Mouse (Mus musculus): Measurements from ENCODE around the gene Tktl1. TPM values are rescaled to one million over a fixed set of nuclear protein-coding genes. Genes with fewer than 3 reads are reported as not detected.
A peak's percentile ranks its signal among the peaks of the same experiment; 100 is the strongest.
"Not testable (repeated sequence)": the region's sequence is repeated elsewhere in the genome, so short reads cannot be mapped to it uniquely, and the experiment has no call there.

The Tktl1 gene
- total RNA-seq (2021), result not detected
- long read RNA-seq, experiment 1, result 0 reads
- long read RNA-seq, experiment 2, result 0 reads

- DNase-seq, result no peak
Measured at GRCm38 (mm10) chrX:74176959-74177358, at the start of gene Tktl1. Gene Tktl1 (plus strand): TSS chrX:74177259.

- not testable (repeated sequence) for DNase-seq
Measured at GRCm38 (mm10) chrX:74135263-74135662, 41.8 kb upstream of the Tktl1 start, which contains the start of gene Mecp2. Gene Mecp2 (minus strand): TSS chrX:74135363.

GRCm38 (mm10) chrX:74167738-74168137, 9.3 kb upstream of the Tktl1 start, which contains the start of gene Tex28:
Gene Tex28 (minus strand): TSS chrX:74167838.
- DNase-seq, result no peak

GRCm38 (mm10) chrX:74203556-74203955, 26.5 kb downstream of the Tktl1 start:
- DNase-seq, result no peak

GRCm38 (mm10) chrX:74218496-74218895, 41.4 kb downstream of the Tktl1 start:
- DNase-seq, result peak in 1 of 2 experiments; percentile 15

- no peak for DNase-seq
Measured at GRCm38 (mm10) chrX:74219449-74219848, 42.4 kb downstream of the Tktl1 start.

GRCm38 (mm10) chrX:74220099-74220498, 43.0 kb downstream of the Tktl1 start:
- DNase-seq, result not testable (repeated sequence)

- peak in 1 of 2 experiments; percentile 0 for DNase-seq
Measured at GRCm38 (mm10) chrX:74230038-74230437, 53.0 kb downstream of the Tktl1 start.

GRCm38 (mm10) chrX:74233196-74233595, 56.1 kb downstream of the Tktl1 start:
- DNase-seq, result no peak

GRCm38 (mm10) chrX:74240332-74240731, 63.3 kb downstream of the Tktl1 start:
- DNase-seq, result no peak

GRCm38 (mm10) chrX:74243396-74243795, 66.3 kb downstream of the Tktl1 start:
- DNase-seq, result peak in 1 of 2 experiments; percentile 45

- peak in 1 of 2 experiments; percentile 34 for DNase-seq
Measured at GRCm38 (mm10) chrX:74243807-74244206, 66.7 kb downstream of the Tktl1 start.

- DNase-seq, result peak; percentile 63 to 86
Measured at GRCm38 (mm10) chrX:74244614-74245083, 67.6 kb downstream of the Tktl1 start.

- DNase-seq, result no peak
Measured at GRCm38 (mm10) chrX:74245107-74245506, 68.0 kb downstream of the Tktl1 start.

GRCm38 (mm10) chrX:74245687-74246086, 68.6 kb downstream of the Tktl1 start:
- peak; percentile 85 to 91 for DNase-seq

GRCm38 (mm10) chrX:74246213-74246681, 69.2 kb downstream of the Tktl1 start:
- DNase-seq, result peak; percentile 89 to 95

- DNase-seq, result peak in 1 of 2 experiments; percentile 70
Measured at GRCm38 (mm10) chrX:74246693-74247092, 69.6 kb downstream of the Tktl1 start.

GRCm38 (mm10) chrX:74248651-74249050, 71.6 kb downstream of the Tktl1 start:
- DNase-seq, result peak; percentile 65 to 81

- DNase-seq, result peak; percentile 72 to 77
Measured at GRCm38 (mm10) chrX:74249615-74250014, 72.6 kb downstream of the Tktl1 start, which contains the start of gene Flna. Gene Flna (minus strand): TSS chrX:74249820.

GRCm38 (mm10) chrX:74254153-74254887, 77.3 kb downstream of the Tktl1 start, which contains the start of gene Emd:
Gene Emd (plus strand): TSS chrX:74254687.
- peak; percentile 90 to 96 for DNase-seq

- DNase-seq, result no peak
Measured at GRCm38 (mm10) chrX:74254888-74255565, 78.0 kb downstream of the Tktl1 start.

GRCm38 (mm10) chrX:74257746-74258145, 80.7 kb downstream of the Tktl1 start:
- DNase-seq, result no peak

Measured in heart, adult 18-20 months (tissue).